Mouse (Mus musculus): ENCODE measurements at regions not wholly inside any gene's neighbourhood (a gene's known extent, or its start where the extent isn't known, plus 50 kb on each side); places are given as distances from the start of the nearest gene placed in this dataset.
"Not testable (repeated sequence)": the region's sequence is repeated elsewhere in the genome, so short reads cannot be mapped to it uniquely, and the experiment has no call there.

DNA sequence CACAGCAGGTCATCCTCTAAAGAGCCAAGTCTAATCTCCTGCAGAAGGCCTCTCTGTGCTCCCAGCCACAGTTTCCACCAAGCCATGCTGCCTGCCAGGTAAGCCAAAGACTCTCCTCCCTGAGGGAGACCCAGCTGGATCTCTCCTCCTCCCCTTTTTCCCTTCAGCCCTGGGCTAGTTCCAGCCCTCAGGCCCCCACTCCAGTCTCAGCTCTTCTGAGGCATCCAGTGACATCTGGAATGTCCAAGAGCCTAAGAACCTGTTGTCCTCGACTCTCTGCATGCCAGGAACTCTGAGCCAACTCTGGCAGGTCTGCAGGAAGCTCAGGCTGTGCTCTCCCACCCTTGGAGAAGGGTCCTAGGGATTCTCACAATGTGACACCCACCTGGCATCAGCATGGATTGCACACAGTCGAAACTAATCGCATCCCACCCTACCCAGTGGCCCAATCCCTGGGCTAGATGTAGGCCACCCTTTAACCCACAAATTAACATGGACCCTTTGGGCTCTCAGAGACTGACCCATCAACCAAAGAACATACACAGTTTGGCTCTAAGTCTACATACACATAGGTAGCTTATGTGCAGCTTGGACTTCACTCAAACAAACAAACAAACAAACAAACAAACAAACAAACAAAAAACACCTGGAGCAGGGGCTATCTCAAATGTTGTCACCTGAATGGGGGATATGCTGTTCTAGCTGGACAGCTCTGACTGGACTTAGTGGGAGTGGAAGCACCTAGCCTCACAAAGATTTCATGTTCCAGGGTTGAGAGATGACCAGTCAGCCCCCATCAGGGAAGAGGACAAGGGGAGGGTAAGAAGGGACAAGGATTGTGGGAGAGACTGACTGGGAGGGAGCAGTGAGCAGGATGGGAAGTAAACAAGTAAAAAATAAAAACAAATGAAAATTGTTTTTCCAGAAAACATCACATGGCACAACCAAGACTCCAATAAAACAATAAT is 57.9 kb upstream of the Zfp709 start:
- H3K9ac ChIP-seq (replicated peaks; ENCODE audit: low read length); H3K9me3 ChIP-seq (ENCODE audit: low read length); H3K4me1 ChIP-seq (ENCODE audit: insufficient read depth, low read length); H3K27ac ChIP-seq (ENCODE audit: low read length); H3K4me3 ChIP-seq (ENCODE audit: low read length); H3K27me3 ChIP-seq (ENCODE audit: insufficient read depth, low read length); H3K4me2 ChIP-seq (replicated peaks; ENCODE audit: low read depth, low read length); H3K36me3 ChIP-seq (ENCODE audit: insufficient read depth, low read length): not testable (repeated sequence)
- peak; percentile 86 for ATAC-seq (ENCODE audit: low FRiP score, low TSS enrichment)
- WGBS: 66% methylated on average over 3 of the region's 3 CpGs

DNA sequence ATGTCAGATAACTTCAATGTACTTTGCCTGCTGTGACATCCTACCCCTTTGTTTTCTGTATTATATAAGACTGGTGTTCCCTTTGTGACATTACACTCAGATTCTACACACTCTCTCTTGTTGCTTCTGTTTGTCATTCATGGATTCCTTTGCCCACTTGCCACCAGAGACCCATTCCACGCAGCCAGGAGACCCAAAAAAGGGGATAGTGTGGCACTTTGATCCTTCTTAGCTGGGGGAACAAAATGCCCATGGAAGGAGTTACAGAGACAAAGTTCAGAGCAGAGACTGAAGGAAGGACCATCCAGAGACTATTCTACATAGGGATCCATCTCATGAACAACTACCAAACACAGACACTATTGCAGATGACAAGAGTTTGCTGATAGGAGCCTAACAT is 59.1 kb upstream of the Zfp709 start:
- H3K27me3 ChIP-seq (ENCODE audit: insufficient read depth, low read length); H3K9me3 ChIP-seq (ENCODE audit: low read length); H3K27ac ChIP-seq (ENCODE audit: low read length); ATAC-seq (ENCODE audit: low FRiP score, low TSS enrichment); H3K9ac ChIP-seq (replicated peaks; ENCODE audit: low read length); H3K4me3 ChIP-seq (ENCODE audit: low read length); H3K4me1 ChIP-seq (ENCODE audit: insufficient read depth, low read length); H3K36me3 ChIP-seq (ENCODE audit: insufficient read depth, low read length); H3K4me2 ChIP-seq (replicated peaks; ENCODE audit: low read depth, low read length): not testable (repeated sequence)
- 61% methylated on average over 1 of the region's 1 CpGs for WGBS

DNA sequence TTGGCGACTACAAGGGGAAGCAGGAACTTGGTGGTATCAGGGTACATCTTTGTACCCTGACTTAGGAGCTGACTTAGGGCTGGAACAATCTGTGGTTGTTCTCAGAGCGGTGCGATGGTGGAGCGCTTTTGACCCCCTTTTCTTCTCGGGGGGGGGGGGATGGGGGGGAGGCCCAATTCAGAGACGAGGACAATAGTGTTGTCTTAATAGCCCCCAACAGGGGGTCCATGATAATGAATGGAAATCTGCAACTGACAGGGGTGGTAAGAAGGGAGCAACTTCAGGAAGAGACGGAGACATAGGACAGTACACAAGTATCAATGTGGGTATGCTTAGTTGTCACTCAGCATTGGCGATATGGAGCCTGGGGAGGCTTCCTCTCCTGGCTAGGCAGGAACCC is 61.9 kb upstream of the Zfp709 start:
- H3K36me3 ChIP-seq (ENCODE audit: insufficient read depth, low read length); H3K4me2 ChIP-seq (replicated peaks; ENCODE audit: low read depth, low read length); H3K9me3 ChIP-seq (ENCODE audit: low read length); H3K4me1 ChIP-seq (ENCODE audit: insufficient read depth, low read length); H3K27ac ChIP-seq (ENCODE audit: low read length); H3K4me3 ChIP-seq (ENCODE audit: low read length); H3K9ac ChIP-seq (replicated peaks; ENCODE audit: low read length); H3K27me3 ChIP-seq (ENCODE audit: insufficient read depth, low read length): not testable (repeated sequence)
- peak; percentile 60; the same call in 1 of the 2 replicates for ATAC-seq (ENCODE audit: low FRiP score, low TSS enrichment)
- WGBS: 86% methylated on average over 8 of the region's 8 CpGs

DNA sequence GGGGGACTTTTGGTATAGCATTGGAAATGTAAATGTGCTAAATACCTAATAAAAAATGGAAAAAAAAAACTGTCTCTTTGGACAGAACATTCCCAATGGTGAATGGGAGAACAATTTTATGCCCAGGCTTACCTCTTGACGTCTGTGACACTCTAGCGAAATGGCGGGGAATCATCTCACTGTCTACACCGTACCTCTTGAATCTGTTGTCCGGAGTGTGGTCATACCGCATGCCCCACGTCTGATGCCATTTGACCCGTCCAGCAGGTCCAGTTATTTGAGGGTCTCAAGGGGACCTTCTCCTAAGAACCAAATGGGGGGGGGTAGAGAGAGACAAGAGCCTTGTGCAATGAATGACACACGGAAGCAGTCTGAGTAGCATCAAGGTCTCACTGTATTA is 62.4 kb upstream of the Zfp709 start:
- not testable (repeated sequence) for H3K4me3 ChIP-seq (ENCODE audit: low read length); H3K4me1 ChIP-seq (ENCODE audit: insufficient read depth, low read length); H3K27ac ChIP-seq (ENCODE audit: low read length); H3K9ac ChIP-seq (replicated peaks; ENCODE audit: low read length); H3K27me3 ChIP-seq (ENCODE audit: insufficient read depth, low read length); H3K9me3 ChIP-seq (ENCODE audit: low read length); H3K4me2 ChIP-seq (replicated peaks; ENCODE audit: low read depth, low read length); H3K36me3 ChIP-seq (ENCODE audit: insufficient read depth, low read length)
- 93% methylated on average over 9 of the region's 9 CpGs for WGBS
- ATAC-seq (ENCODE audit: low FRiP score, low TSS enrichment): peak; percentile 62

DNA sequence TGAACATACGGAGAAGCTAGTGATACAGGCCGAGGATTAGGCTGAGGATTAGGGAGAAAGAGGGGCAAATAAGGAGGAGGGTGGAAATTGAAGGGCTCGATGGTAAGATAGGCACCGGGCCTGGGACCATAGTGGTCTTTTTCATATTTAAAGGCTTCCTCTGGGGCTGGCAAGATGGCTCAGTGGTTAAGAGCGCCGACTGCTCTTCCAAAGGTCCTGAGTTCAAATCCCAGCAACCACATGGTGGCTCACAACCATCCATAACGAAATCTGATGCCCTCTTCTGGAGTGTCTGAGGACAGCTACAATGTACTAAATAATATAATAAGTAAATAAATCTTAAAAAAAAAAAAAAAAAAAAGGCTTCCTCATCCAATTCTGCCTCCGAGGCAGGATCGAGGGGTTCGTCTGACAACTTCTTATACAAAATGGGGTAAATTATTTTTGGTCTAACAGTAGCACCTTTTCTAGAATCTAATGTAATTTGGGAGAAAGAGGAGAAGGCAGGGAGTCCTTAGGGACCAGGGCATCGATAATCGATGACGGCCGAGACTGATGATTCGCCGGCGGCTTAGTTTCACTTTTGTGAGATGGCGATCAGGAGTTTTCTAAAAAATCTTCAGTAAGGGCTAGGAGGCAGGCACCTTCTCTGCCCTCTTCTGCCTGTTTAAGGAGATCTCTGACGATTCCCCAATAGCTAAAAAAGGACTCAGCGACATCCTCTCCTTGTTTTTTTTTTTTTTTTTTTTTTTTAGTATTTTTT is 65.4 kb upstream of the Zfp709 start:
- not testable (repeated sequence) for H3K4me1 ChIP-seq (ENCODE audit: insufficient read depth, low read length); ATAC-seq (ENCODE audit: low FRiP score, low TSS enrichment); H3K4me3 ChIP-seq (ENCODE audit: low read length); H3K36me3 ChIP-seq (ENCODE audit: insufficient read depth, low read length); H3K4me2 ChIP-seq (replicated peaks; ENCODE audit: low read depth, low read length); H3K27ac ChIP-seq (ENCODE audit: low read length); H3K9me3 ChIP-seq (ENCODE audit: low read length); H3K9ac ChIP-seq (replicated peaks; ENCODE audit: low read length); H3K27me3 ChIP-seq (ENCODE audit: insufficient read depth, low read length)
- 90% methylated on average over 19 of the region's 20 CpGs for WGBS

DNA sequence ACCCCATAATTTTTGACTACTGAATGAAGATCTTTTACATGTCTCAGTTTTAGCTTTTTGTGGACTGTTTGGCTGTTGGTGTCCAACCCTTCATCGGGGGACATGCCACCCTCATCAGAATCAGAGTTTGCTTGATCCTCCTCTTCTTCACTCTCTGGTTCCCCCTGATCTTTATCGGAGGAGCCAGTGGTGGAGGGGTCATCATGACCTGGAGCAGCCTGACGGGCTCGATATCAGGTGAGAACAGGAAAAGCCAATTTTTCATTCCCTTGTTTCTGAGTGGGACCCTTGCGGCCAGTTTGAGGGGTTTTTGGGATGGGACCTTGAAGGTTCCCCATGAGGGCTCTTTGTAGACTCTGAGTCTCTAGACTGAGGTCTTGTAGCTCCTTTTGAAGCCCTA is 66.0 kb upstream of the Zfp709 start:
- not testable (repeated sequence) for ATAC-seq (ENCODE audit: low FRiP score, low TSS enrichment); H3K4me3 ChIP-seq (ENCODE audit: low read length); H3K36me3 ChIP-seq (ENCODE audit: insufficient read depth, low read length); H3K27me3 ChIP-seq (ENCODE audit: insufficient read depth, low read length); H3K9me3 ChIP-seq (ENCODE audit: low read length); H3K9ac ChIP-seq (replicated peaks; ENCODE audit: low read length); H3K27ac ChIP-seq (ENCODE audit: low read length); H3K4me1 ChIP-seq (ENCODE audit: insufficient read depth, low read length); H3K4me2 ChIP-seq (replicated peaks; ENCODE audit: low read depth, low read length)
- WGBS: 93% methylated on average over 5 of the region's 5 CpGs

DNA sequence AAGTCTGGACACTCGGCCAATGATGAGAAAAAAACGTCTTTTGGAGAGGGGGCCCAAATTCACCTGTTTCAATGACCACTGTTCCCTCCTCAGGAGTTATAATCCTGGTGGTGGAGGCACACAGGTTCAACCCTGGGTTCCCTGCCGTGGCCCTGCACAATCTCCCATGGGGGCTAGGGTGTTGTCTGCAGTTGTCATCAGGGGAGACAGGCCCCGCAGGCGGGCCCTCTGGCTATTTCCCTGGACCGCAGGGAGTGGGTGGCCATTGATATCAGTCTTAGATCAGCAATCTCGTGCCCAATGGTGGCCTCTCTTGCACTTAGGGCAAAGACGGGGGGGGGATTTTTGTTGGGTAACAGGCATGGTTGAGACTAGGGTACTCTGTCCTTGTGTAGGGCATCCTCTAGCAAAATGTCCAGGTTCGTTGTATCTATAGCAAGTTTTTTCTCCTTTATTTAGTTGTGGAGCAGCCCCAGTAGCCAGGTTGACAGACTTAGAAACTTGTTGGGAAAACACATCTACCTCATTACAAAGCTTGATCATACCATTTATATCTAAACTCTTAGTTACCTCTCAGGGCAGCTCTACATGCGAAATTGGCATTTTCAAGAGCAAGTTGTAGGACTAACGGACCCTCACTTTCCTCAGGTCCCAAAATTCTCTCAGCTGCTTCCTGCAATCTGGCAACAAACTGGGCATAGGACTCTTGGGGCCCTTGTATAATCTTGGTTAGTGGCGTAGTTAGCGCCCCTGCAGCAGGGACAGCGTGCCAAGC is 66.9 kb upstream of the Zfp709 start:
- ATAC-seq (ENCODE audit: low FRiP score, low TSS enrichment); H3K27me3 ChIP-seq (ENCODE audit: insufficient read depth, low read length); H3K9me3 ChIP-seq (ENCODE audit: low read length); H3K4me2 ChIP-seq (replicated peaks; ENCODE audit: low read depth, low read length); H3K4me1 ChIP-seq (ENCODE audit: insufficient read depth, low read length); H3K9ac ChIP-seq (replicated peaks; ENCODE audit: low read length); H3K36me3 ChIP-seq (ENCODE audit: insufficient read depth, low read length); H3K27ac ChIP-seq (ENCODE audit: low read length); H3K4me3 ChIP-seq (ENCODE audit: low read length): not testable (repeated sequence)
- WGBS: 90% methylated on average over 14 of the region's 14 CpGs

DNA sequence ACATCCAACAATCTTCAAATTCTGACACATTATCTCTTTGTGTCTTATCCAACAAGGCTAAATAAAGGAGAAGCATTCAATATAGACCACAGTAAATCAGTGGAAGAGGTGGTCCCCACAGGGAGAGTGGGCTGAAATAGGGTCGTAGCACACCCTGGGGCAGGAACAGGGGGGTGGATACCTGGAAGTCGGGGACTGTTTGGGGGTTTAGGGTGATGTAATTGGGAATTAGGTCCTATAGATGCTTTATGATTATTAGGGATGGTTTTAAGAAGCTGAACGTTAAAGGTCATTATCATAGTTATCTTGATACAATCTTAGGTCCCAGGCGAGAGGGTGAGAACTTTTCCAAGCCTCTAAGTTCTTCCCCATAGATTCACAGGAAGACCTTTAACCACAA is 67.9 kb upstream of the Zfp709 start:
- H3K9ac ChIP-seq (replicated peaks; ENCODE audit: low read length); H3K4me3 ChIP-seq (ENCODE audit: low read length); H3K4me1 ChIP-seq (ENCODE audit: insufficient read depth, low read length); H3K9me3 ChIP-seq (ENCODE audit: low read length); H3K27ac ChIP-seq (ENCODE audit: low read length); H3K27me3 ChIP-seq (ENCODE audit: insufficient read depth, low read length); ATAC-seq (ENCODE audit: low FRiP score, low TSS enrichment); H3K36me3 ChIP-seq (ENCODE audit: insufficient read depth, low read length); H3K4me2 ChIP-seq (replicated peaks; ENCODE audit: low read depth, low read length): not testable (repeated sequence)
- 80% methylated on average over 4 of the region's 4 CpGs for WGBS

DNA sequence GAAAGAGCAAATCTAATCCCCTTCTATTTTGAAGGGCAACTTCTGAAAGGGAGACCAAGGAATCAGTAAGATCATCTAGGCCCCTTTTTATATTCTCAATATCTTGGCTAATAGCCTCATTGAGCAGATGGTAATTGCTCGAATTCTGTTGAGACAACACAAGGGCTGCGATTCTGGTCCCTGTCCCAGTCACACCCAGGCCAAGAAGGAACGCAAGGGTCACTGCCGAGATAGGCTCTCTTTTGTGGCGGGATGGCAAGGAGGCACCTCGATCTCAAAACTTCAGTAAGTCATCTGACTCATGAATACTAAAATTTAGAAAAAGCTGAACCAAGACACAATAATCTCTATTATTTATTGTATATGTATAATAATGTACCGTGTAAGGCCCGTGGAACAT is 68.6 kb upstream of the Zfp709 start:
- H3K9me3 ChIP-seq (ENCODE audit: low read length); ATAC-seq (ENCODE audit: low FRiP score, low TSS enrichment); H3K27me3 ChIP-seq (ENCODE audit: insufficient read depth, low read length); H3K36me3 ChIP-seq (ENCODE audit: insufficient read depth, low read length); H3K4me2 ChIP-seq (replicated peaks; ENCODE audit: low read depth, low read length); H3K4me3 ChIP-seq (ENCODE audit: low read length); H3K9ac ChIP-seq (replicated peaks; ENCODE audit: low read length); H3K4me1 ChIP-seq (ENCODE audit: insufficient read depth, low read length); H3K27ac ChIP-seq (ENCODE audit: low read length): not testable (repeated sequence)
- WGBS: 93% methylated on average over 8 of the region's 8 CpGs
